Mouse (Mus musculus) small intestine, adult 2 months (tissue): ENCODE results near the gene Asap2. TPM values are rescaled to one million over a fixed set of nuclear protein-coding genes. Genes with fewer than 3 reads are reported as not detected.

Experiments used
- H3K27ac ChIP-seq: fragments of 200-500 bp; 2 replicates; pipeline ENCODE4 v1.5.1; 2012; ENCODE audit warnings: low read depth, low read length, control low read depth, inconsistent platforms; ENCODE audit not compliant: insufficient read depth
- H3K27me3 ChIP-seq: fragments of 200-500 bp; 2 replicates; pipeline ENCODE4 v1.6.1; 2012; ENCODE audit warnings: mild to moderate bottlenecking, moderate library complexity, low read length, inconsistent platforms; ENCODE audit not compliant: control insufficient read depth, insufficient read depth
- H3K36me3 ChIP-seq: fragments of 200-500 bp; 2 replicates; pipeline ENCODE4 v1.6.1; 2012; ENCODE audit warnings: mild to moderate bottlenecking, low read length, control low read depth, inconsistent platforms; ENCODE audit not compliant: control insufficient read depth, insufficient read depth
- H3K4me1 ChIP-seq: fragments of 200-500 bp; 2 replicates; pipeline ENCODE4 v1.6.1; 2012; ENCODE audit warnings: low read length, inconsistent platforms, mixed read lengths; ENCODE audit not compliant: control insufficient read depth, insufficient read depth, insufficient read length
- H3K4me3 ChIP-seq: fragments of 200-500 bp; 2 replicates; pipeline ENCODE4 v1.5.1; 2012; ENCODE audit warnings: low read depth, mild to moderate bottlenecking, control low read depth, inconsistent platforms, low read length, moderate library complexity
- CTCF ChIP-seq: fragments of 200-500 bp; IDR thresholded peaks from 2 replicates; pipeline ENCODE4 v1.5.1; 2012; ENCODE audit warnings: low read depth, mild to moderate bottlenecking, control low read depth, inconsistent platforms, low read length, moderate library complexity, mixed read lengths; ENCODE audit not compliant: insufficient replicate concordance, insufficient read length; ENCODE audit errors: extremely low read depth
- POLR2A ChIP-seq: fragments of 200-500 bp; IDR thresholded peaks from 2 replicates; pipeline ENCODE4 v1.6.1; 2012; ENCODE audit warnings: low read depth, mild to moderate bottlenecking, control low read depth, inconsistent platforms, low read length, moderate library complexity
- WGBS: fragments of 180-500 bp; shearing (Covaris S2); methylation state at CpG from one replicate; pipeline ENCODE4 v1.1.7; 2018; 5-methylcytosine and 5-hydroxymethylcytosine counted together
- polyA plus RNA-seq: library from polyadenylated mRNA; depleted of rRNA; stranded (reverse); fragments of >200 nt; gene quantifications from 2 replicates; pipeline ENCODE4 v1.2.3, GENCODE M21; 2012

Asap2 gene
- polyA plus RNA-seq, 1 experiment, result 25.3 TPM

GRCm38 (mm10) chr12:21201485-21202269 is 211.4 kb downstream of the Asap2 start:
- no peak for TF ChIP-seq CTCF
- no peak for TF ChIP-seq POLR2A
- Histone ChIP-seq H3K4me3 (no peak overlapping the region), H3K36me3 (peaks cover 7% of the 10 kb centered on the region), H3K4me1 (peaks cover 18% of the 10 kb centered on the region; the same call in 1 of the 2 replicates), H3K27ac (no peak overlapping the region), H3K27me3 (no peaks in the 10 kb centered on the region)
- 62% methylated on average over 10 of the region's 10 CpGs for WGBS

- H3K4me3 ChIP-seq, result no peak overlapping the region
- 13% methylated on average over 11 of the region's 11 CpGs for WGBS
- H3K27ac ChIP-seq, result peak overlapping the region; percentile 92
- peaks cover 38% of the 10 kb centered on the region for H3K4me1 ChIP-seq
- TF ChIP-seq CTCF, result no peak
- TF ChIP-seq POLR2A, result no peak
- H3K36me3 ChIP-seq, result peaks cover 10% of the 10 kb centered on the region
- H3K27me3 ChIP-seq, result no peaks in the 10 kb centered on the region
Measured at GRCm38 (mm10) chr12:21204701-21205312, 214.5 kb downstream of the Asap2 start.

GRCm38 (mm10) chr12:21205799-21206198 is 215.5 kb downstream of the Asap2 start:
- peaks cover 10% of the 10 kb centered on the region for H3K36me3 ChIP-seq
- TF ChIP-seq CTCF, result no peak
- no peak for TF ChIP-seq POLR2A
- H3K4me1 ChIP-seq, result peaks cover 43% of the 10 kb centered on the region
- 32% methylated on average over 4 of the region's 4 CpGs for WGBS
- H3K4me3 ChIP-seq, result no peak overlapping the region
- H3K27me3 ChIP-seq, result no peaks in the 10 kb centered on the region
- H3K27ac ChIP-seq, result peak overlapping the region; percentile 92

- Histone ChIP-seq H3K27me3 (no peaks in the 10 kb centered on the region), H3K36me3 (peaks cover 8% of the 10 kb centered on the region), H3K4me1 (peaks cover 43% of the 10 kb centered on the region), H3K4me3 (no peak overlapping the region), H3K27ac (no peak overlapping the region)
- TF ChIP-seq POLR2A (no peak), CTCF (no peak)
- 76% methylated on average over 5 of the region's 5 CpGs for WGBS
Measured at GRCm38 (mm10) chr12:21207422-21207821, 217.2 kb downstream of the Asap2 start.

- H3K36me3 ChIP-seq, result peaks cover 11% of the 10 kb centered on the region
- peaks cover 45% of the 10 kb centered on the region for H3K4me1 ChIP-seq
- WGBS, result 33% methylated on average over 11 of the region's 11 CpGs
- peak overlapping the region; percentile 63 for H3K27ac ChIP-seq
- no peaks in the 10 kb centered on the region for H3K27me3 ChIP-seq
- no peak overlapping the region for H3K4me3 ChIP-seq
- TF ChIP-seq CTCF (no peak), POLR2A (no peak)
Measured at GRCm38 (mm10) chr12:21208172-21208795, 218.0 kb downstream of the Asap2 start.

- Histone ChIP-seq H3K4me3 (no peak overlapping the region), H3K36me3 (peaks cover 7% of the 10 kb centered on the region), H3K27me3 (no peaks in the 10 kb centered on the region), H3K4me1 (peaks cover 48% of the 10 kb centered on the region), H3K27ac (peak overlapping the region; percentile 98)
- 26% methylated on average over 10 of the region's 10 CpGs for WGBS
- TF ChIP-seq POLR2A (no peak), CTCF (no peak)
Measured at GRCm38 (mm10) chr12:21209273-21209672, 219.0 kb downstream of the Asap2 start.

GRCm38 (mm10) chr12:21212876-21213275 is 222.6 kb downstream of the Asap2 start:
- WGBS, result 91% methylated on average over 17 of the region's 17 CpGs
- H3K36me3 ChIP-seq, result 0 out of 2 replicates have a peak, but pooled peaks cover 4% of the 10 kb centered on the region
- TF ChIP-seq CTCF (no peak), POLR2A (no peak)

More at GRCm38 (mm10) chr12:21212876-21213275, 222.6 kb downstream of the Asap2 start:
- no peaks in the 10 kb centered on the region for H3K27me3 ChIP-seq
- H3K4me1 ChIP-seq, result peaks cover 23% of the 10 kb centered on the region
- H3K27ac ChIP-seq, result no peak overlapping the region; the same call in 1 of the 2 replicates
- H3K4me3 ChIP-seq, result no peak overlapping the region
